Mouse (Mus musculus) lung, adult 2 months (tissue): ENCODE data around the gene Polk. TPM values are rescaled to one million over a fixed set of nuclear protein-coding genes. Genes with fewer than 3 reads are reported as not detected.

Experiments used
- DNase-seq: peaks from one replicate; pipeline ENCODE4 v3.0.0; 2022
- H3K4me1 ChIP-seq: fragments of 200-500 bp; 2 replicates; pipeline ENCODE4 v1.6.1; 2011; ENCODE audit warnings: low read length; ENCODE audit not compliant: control insufficient read depth, insufficient read depth
- H3K4me3 ChIP-seq: fragments of 200-500 bp; replicated peaks from 2 replicates; pipeline ENCODE3; 2011; ENCODE audit warnings: low read depth, mild to moderate bottlenecking, control low read depth, low read length; ENCODE audit errors: extremely low read depth
- CTCF ChIP-seq: fragments of 200-500 bp; IDR thresholded peaks from 2 replicates; pipeline ENCODE4 v1.5.1; 2011; ENCODE audit warnings: mild to moderate bottlenecking, low read length, control low read depth; ENCODE audit not compliant: insufficient read depth
- POLR2A ChIP-seq: fragments of 200-500 bp; IDR thresholded peaks from 2 replicates; pipeline ENCODE4 v1.6.1; 2011; ENCODE audit warnings: low read depth, mild to moderate bottlenecking, control low read depth, low read length, borderline replicate concordance; ENCODE audit errors: extremely low read depth
- WGBS: fragments of 180-500 bp; shearing (Covaris S2); methylation state at CpG from one replicate; pipeline ENCODE4 v1.1.7; 2018; 5-methylcytosine and 5-hydroxymethylcytosine counted together
- polyA plus RNA-seq: library from polyadenylated mRNA; depleted of rRNA; stranded (reverse); fragments of >200 nt; gene quantifications from 2 replicates; pipeline ENCODE4 v1.2.3, GENCODE M21; 2012

Polk gene
- polyA plus RNA-seq, 1 experiment = 3.6 TPM

DNA sequence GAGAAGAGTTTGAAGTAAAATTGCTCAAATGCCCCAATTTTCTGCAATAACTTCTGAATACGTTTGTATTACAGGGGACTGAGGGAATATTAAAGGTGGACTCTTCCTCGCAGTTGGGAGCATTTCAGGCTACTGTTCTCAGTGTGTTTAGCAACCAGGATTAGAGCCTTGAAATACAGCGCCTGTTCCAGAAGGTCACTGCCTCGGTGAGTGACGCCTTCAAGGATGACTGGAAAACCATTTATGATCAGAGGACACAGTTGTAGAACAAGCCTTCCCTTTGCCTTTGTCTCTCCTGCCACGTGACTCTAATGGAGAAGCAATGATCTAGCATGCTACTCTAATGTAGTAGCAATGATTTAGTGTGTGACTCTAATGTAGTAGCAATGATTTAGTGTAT is 54.4 kb downstream of the Polk start:
- no peak for DNase-seq
- no peak overlapping the region for H3K4me3 ChIP-seq
- 94% methylated on average over 6 of the region's 6 CpGs for WGBS
- TF ChIP-seq CTCF (no peak), POLR2A (no peak)
- no peaks in the 10 kb centered on the region for H3K4me1 ChIP-seq

DNA sequence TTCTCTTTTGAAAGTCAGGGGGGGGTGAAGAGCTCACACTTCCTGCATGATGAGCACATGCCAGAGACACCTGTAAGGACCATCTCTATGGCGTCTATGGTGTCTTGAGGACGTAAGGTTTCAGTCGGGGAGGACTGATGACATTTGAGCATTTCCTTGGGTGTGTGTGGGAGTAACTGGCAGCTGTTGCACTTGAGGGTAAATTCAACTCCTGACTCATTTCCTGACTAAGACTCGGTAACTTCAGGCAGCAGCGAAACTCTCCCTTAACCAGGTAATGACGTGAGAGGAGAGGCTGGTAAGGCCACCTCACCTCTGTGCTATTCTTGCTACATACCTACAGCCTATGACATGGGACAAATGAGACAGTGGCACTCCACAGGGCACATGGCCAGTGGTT is 55.1 kb downstream of the Polk start:
- DNase-seq = no peak
- Histone ChIP-seq H3K4me3 (no peak overlapping the region), H3K4me1 (no peaks in the 10 kb centered on the region)
- TF ChIP-seq CTCF = no peak
- no peak for TF ChIP-seq POLR2A
- 68% methylated on average over 6 of the region's 6 CpGs for WGBS

DNA sequence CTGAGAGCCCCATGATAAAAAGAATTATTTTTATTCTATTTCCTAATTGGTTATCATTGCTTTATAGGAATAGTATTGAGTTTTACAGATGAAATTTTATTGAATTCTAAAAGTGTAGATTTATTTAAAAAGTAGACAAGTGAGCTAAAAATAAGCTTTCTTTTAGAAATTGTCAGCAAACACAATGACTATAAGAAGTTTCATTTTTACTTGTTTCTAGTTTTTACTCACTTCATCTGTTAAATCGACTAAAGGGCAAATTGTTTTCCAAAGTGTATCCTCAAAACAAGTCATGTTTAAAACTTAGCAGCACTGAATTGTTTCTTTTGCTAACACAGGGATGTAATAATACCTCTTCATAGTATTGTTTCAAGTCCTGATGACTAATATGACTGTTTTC is 63.4 kb downstream of the Polk start:
- DNase-seq = no peak
- H3K4me3 ChIP-seq = no peak overlapping the region
- WGBS = 94% methylated on average over 1 of the region's 1 CpGs
- no peaks in the 10 kb centered on the region for H3K4me1 ChIP-seq
- TF ChIP-seq CTCF = no peak
- no peak for TF ChIP-seq POLR2A

DNA sequence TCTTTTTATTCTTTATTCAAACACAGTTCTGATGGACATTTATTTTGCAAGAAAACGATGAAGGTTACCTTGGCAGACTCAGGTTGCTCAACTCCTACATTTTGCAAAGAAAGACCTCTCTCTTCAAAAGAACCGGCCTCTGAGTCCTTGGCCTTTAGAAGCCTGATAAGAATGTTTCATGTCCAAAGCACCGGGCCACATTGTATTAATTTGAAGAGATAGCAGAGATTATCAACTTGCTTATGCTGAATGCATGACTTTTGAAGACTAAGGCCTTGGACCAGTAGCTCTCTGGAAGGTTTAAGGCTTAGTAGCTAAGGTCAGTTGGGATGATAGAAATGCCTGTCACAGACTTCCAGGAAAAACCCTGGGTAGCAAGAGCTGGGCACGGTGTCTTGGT is 65.2 kb downstream of the Polk start:
- Histone ChIP-seq H3K4me1 (no peaks in the 10 kb centered on the region), H3K4me3 (no peak overlapping the region)
- no peak for DNase-seq
- WGBS = 80% methylated on average over 4 of the region's 4 CpGs
- no peak for TF ChIP-seq CTCF
- TF ChIP-seq POLR2A = no peak

DNA sequence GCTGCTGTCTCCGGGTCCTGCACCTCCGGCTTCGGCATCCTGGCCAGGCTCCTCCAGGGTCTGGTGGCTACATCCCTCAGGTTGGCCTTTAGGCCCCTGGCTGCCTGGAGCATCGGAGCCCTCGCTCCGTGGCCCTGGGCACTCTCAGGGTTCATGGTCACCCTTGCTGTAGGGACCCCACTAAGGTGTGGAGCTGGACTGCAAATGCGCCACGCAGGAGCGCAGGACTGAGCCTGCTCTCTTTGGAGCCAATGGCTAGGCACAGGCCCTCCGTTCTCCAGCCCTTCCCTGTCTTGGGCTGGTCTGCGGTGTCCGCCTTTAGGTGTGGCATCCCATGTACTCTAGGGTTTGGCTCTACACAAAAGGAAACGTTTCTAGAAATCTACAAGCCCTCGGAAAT is 71.4 kb downstream of the Polk start, which contains the start of gene Ankdd1b:
TSS of gene Ankdd1b (minus strand) at position 242 of the 400 bp plus-strand sequence.
- DNase-seq = no peak
- TF ChIP-seq CTCF = no peak
- no peak for TF ChIP-seq POLR2A
- Histone ChIP-seq H3K4me1 (no peaks in the 10 kb centered on the region), H3K4me3 (no peak within 1 kb of the TSS)
- 87% methylated on average over 14 of the region's 14 CpGs for WGBS

DNA sequence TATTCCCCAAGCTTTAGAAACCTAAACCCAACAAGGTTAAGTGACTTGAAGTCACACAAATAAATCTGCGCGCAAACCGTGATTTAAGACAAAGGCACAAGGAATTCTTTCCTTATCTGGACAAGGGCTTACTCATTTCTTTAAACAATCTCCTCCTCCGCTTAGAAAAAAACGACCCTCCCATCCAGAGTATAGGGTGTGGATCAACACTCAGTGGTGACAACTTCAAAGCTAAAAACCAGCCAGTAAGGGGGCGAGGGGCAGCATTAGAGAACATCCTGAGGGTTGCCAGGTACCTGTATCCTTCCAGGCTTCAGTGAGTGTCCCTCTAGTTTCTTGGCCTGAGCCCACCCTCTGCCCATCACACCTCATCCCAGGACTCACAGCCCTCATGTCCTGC is 71.8 kb downstream of the Polk start:
- 52% methylated on average over 6 of the region's 6 CpGs for WGBS
- no peaks in the 10 kb centered on the region for H3K4me1 ChIP-seq
- DNase-seq = no peak
- H3K4me3 ChIP-seq = no peak overlapping the region
- TF ChIP-seq CTCF (no peak), POLR2A (no peak)

DNA sequence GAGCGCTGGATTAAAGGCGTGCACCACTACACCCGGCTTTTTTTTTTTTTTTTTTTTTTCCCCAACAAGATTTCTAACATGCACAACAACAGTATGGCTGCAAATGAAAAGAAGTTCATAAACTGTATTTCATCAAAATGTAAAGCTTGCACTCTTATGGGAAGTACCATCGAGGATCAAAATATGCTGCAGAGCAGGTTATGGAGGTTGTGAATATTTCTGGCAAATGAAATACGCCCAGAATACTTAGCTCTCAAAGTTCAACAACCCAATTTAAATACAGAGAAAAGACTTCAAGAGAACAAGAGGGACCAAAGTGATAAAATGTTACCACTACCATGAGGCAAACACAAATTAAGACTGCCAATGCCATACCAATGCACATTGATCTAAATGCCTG is 73.7 kb downstream of the Polk start:
- WGBS = 67% methylated on average over 5 of the region's 5 CpGs
- no peaks in the 10 kb centered on the region for H3K4me1 ChIP-seq
- no peak for TF ChIP-seq CTCF
- TF ChIP-seq POLR2A = no peak
- H3K4me3 ChIP-seq = no peak overlapping the region
- no peak for DNase-seq

DNA sequence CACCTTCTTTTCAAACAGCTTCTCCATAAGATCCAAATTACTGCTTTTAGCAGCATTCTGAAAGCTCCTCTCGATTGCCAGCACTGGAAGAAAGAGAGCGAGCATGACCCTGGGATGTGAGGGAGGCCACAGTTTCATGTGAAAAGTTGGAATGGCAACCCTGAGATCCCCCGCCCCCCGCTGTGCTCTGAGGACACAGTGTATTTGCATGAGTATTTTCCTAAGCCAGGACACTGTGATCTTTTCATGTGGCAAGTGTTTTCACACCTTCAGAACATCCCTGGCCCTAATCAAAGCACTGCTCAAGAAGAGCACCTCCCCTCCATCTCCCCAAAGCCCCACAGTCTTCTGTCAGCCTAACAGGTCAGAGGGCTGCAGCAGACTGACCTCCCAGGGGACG is 77.1 kb downstream of the Polk start:
- WGBS = 72% methylated on average over 5 of the region's 5 CpGs
- TF ChIP-seq CTCF (no peak), POLR2A (no peak)

DNA sequence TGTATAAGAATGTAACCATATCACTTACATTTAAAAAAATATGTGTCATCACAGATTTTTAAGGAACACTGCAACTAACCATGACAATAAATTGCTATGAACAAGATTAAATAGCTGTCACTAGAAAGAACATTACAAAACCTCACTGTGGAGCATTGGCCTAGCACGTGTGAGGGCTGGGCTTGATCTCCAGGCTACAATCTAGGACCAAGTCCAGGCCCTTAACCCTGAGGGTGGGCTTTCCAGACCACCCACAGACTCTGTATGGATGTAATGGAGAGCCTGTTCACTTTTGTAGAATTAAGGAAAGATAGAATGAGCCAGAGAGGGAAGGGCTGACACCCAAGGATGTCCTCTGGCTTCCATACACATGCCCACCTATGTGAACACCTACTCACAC is 79.7 kb downstream of the Polk start:
- H3K4me3 ChIP-seq = no peak overlapping the region
- DNase-seq = no peak
- 84% methylated on average over 1 of the region's 1 CpGs for WGBS
- H3K4me1 ChIP-seq = no peaks in the 10 kb centered on the region
- TF ChIP-seq CTCF (no peak), POLR2A (no peak)

More for the DNA sequence above, 77.1 kb downstream of the Polk start:
- DNase-seq = no peak
- Histone ChIP-seq H3K4me3 (no peak overlapping the region), H3K4me1 (no peaks in the 10 kb centered on the region)

DNA sequence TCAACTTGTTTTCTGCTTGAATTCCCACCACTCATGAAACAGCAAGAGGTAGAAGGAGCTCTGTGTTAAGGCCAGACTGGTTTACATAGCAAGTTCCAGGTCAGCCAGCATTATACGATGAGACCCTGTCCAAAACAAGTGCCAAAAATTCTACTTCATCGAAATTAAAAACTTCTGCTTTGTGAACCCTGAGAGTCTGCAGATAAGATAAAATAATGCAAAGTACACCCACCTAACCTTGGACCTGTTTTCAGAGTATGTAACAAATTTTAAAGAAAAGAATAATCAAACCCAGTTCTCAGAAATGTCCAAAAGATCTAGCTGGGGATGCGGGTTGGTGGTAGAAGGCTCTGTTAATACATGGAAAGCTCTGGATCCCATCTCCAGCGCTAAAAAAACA is 83.8 kb downstream of the Polk start:
- 85% methylated on average over 4 of the region's 4 CpGs for WGBS

More for the DNA sequence above, 83.8 kb downstream of the Polk start:
- Histone ChIP-seq H3K4me1 (no peaks in the 10 kb centered on the region), H3K4me3 (no peak overlapping the region)
- no peak for DNase-seq
- TF ChIP-seq CTCF = no peak
- no peak for TF ChIP-seq POLR2A
